Mouse (Mus musculus) CH12.LX (cell line): ENCODE measurements around the gene Nop10. TPM values are rescaled to one million over a fixed set of nuclear protein-coding genes. Genes with fewer than 3 reads are reported as not detected.

Source experiments
- DNase-seq: peaks from one replicate; pipeline ENCODE4 v3.0.0-alpha.2; 2013; ENCODE audit errors: extremely low read depth
- H3K27ac ChIP-seq: 2 replicates; pipeline ENCODE4 v1.5.1; 2012; ENCODE audit warnings: low read depth, mild to moderate bottlenecking, control low read depth, moderate library complexity; ENCODE audit not compliant: insufficient read depth
- H3K27me3 ChIP-seq: replicated peaks from 2 replicates; pipeline ENCODE3; 2012; ENCODE audit warnings: inconsistent platforms
- H3K36me3 ChIP-seq, 2 experiments: replicated peaks in 1 of 2; 2 replicates each; pipeline versions ENCODE3 to v1.6.1; 2012; ENCODE audit warnings: inconsistent platforms in 1 of 2, low read length in 1 of 2, mild to moderate bottlenecking in 1 of 2, mixed read lengths in 1 of 2, moderate library complexity in 1 of 2; ENCODE audit not compliant: control insufficient read depth in 1 of 2, insufficient read depth in 1 of 2
- H3K4me1 ChIP-seq, 2 experiments: 2 replicates each; pipeline ENCODE4 v1.6.1; 2012; ENCODE audit warnings: inconsistent platforms in 1 of 2, moderate library complexity in 1 of 2; ENCODE audit not compliant: insufficient read depth in 2 of 2, control insufficient read depth in 1 of 2
- H3K4me2 ChIP-seq: 2 replicates; pipeline ENCODE4 v1.6.1; 2012; ENCODE audit warnings: low read depth, mild to moderate bottlenecking, control low read depth; ENCODE audit not compliant: poor library complexity, insufficient read depth, severe bottlenecking
- H3K4me3 ChIP-seq, 3 experiments: fragments of 150-350 bp in 1 of 3; sonication (generic) in 1 of 3; replicated peaks in 1 of 3; 2 replicates each; pipeline versions ENCODE3 to v1.5.1; 2011 to 2012; ENCODE audit warnings: low read depth in 2 of 3, low read length in 2 of 3, mild to moderate bottlenecking in 2 of 3, moderate library complexity in 2 of 3, control low read depth in 1 of 3, improper control_type of control experiment in 1 of 3, inconsistent platforms in 1 of 3, mixed read lengths in 1 of 3; ENCODE audit not compliant: poor library complexity in 1 of 3
- H3K79me2 ChIP-seq: replicated peaks from 2 replicates; pipeline ENCODE4 v1.6.1; 2012; ENCODE audit warnings: mild to moderate bottlenecking, moderate library complexity; ENCODE audit not compliant: control insufficient read depth, poor library complexity, insufficient read depth, severe bottlenecking; ENCODE audit errors: extremely low read depth
- H3K9ac ChIP-seq: 2 replicates; pipeline ENCODE4 v1.6.1; 2012; ENCODE audit warnings: low read depth, mild to moderate bottlenecking, control low read depth, moderate library complexity; ENCODE audit not compliant: insufficient read depth
- H3K9me3 ChIP-seq: replicated peaks from 2 replicates; pipeline ENCODE3; 2012; ENCODE audit warnings: low read length, inconsistent platforms, mixed read lengths
- BHLHE40 ChIP-seq: IDR thresholded peaks from 2 replicates; pipeline ENCODE4 v1.6.1; 2011; ENCODE audit warnings: mild to moderate bottlenecking, low read depth, low read length, improper control_type of control experiment
- CTCF ChIP-seq, 2 experiments: IDR thresholded peaks in 1 of 2; conservative IDR thresholded peaks in 1 of 2; 2 replicates each; pipeline ENCODE4 v1.5.1; 2011 to 2012; ENCODE audit warnings: low read depth in 2 of 2, low read length in 2 of 2, improper control_type of control experiment in 1 of 2, inconsistent platforms in 1 of 2, mild to moderate bottlenecking in 1 of 2, moderate library complexity in 1 of 2
- E2F4 ChIP-seq: IDR thresholded peaks from 2 replicates; pipeline ENCODE4 v1.6.1; 2011; ENCODE audit warnings: low read depth, low read length, improper control_type of control experiment; ENCODE audit not compliant: insufficient replicate concordance
- ELF1 ChIP-seq: IDR thresholded peaks from 2 replicates; pipeline ENCODE4 v1.6.1; 2014; ENCODE audit warnings: low read depth, mild to moderate bottlenecking, inconsistent platforms, low read length, improper control_type of control experiment
- GABPA ChIP-seq: IDR thresholded peaks from 2 replicates; pipeline ENCODE4 v1.6.1; 2012; ENCODE audit warnings: low read depth, low read length, improper control_type of control experiment, inconsistent platforms; ENCODE audit not compliant: insufficient replicate concordance
- HCFC1 ChIP-seq: IDR thresholded peaks from 2 replicates; pipeline ENCODE4 v1.6.1; 2012; ENCODE audit warnings: low read depth, mild to moderate bottlenecking, inconsistent platforms, low read length, improper control_type of control experiment
- JUN ChIP-seq: IDR thresholded peaks from 2 replicates; pipeline ENCODE4 v1.6.1; 2011; ENCODE audit warnings: low read depth, mild to moderate bottlenecking, low read length, improper control_type of control experiment, moderate library complexity; ENCODE audit not compliant: insufficient read depth
- JUND ChIP-seq: conservative IDR thresholded peaks from 2 replicates; pipeline ENCODE4 v1.6.1; 2011; ENCODE audit warnings: low read depth, low read length, improper control_type of control experiment
- KAT2A ChIP-seq: IDR thresholded peaks from 2 replicates; pipeline ENCODE4 v1.6.1; 2012; ENCODE audit warnings: low read length, improper control_type of control experiment, inconsistent platforms; ENCODE audit not compliant: insufficient replicate concordance
- MAFK ChIP-seq: IDR thresholded peaks from 2 replicates; pipeline ENCODE4 v1.6.1; 2011; ENCODE audit warnings: low read length, improper control_type of control experiment; ENCODE audit not compliant: insufficient replicate concordance
- MAX ChIP-seq: IDR thresholded peaks from 2 replicates; pipeline ENCODE4 v1.6.1; 2011; ENCODE audit warnings: low read length, improper control_type of control experiment
- MAZ ChIP-seq: IDR thresholded peaks from 2 replicates; pipeline ENCODE4 v1.6.1; 2012; ENCODE audit warnings: low read depth, mild to moderate bottlenecking, inconsistent platforms, low read length, improper control_type of control experiment, moderate library complexity
- MYC ChIP-seq: IDR thresholded peaks from 2 replicates; pipeline ENCODE4 v1.6.1; 2011; ENCODE audit warnings: low read depth, mild to moderate bottlenecking, improper control_type of control experiment, low read length
- NELFE ChIP-seq: IDR thresholded peaks from 2 replicates; pipeline ENCODE4 v1.6.1; 2011; ENCODE audit warnings: low read depth, low read length, improper control_type of control experiment
- PAX5 ChIP-seq: IDR thresholded peaks from 2 replicates; pipeline ENCODE4 v1.6.1; 2012; ENCODE audit warnings: low read length, inconsistent platforms, mixed read lengths
- POLR2A ChIP-seq: IDR thresholded peaks from 2 replicates; pipeline ENCODE4 v1.6.1; 2011; ENCODE audit warnings: low read depth, mild to moderate bottlenecking, improper control_type of control experiment, low read length
- SMC3 ChIP-seq: IDR thresholded peaks from 2 replicates; pipeline ENCODE4 v1.6.1; 2011; ENCODE audit warnings: low read depth, low read length, improper control_type of control experiment
- TBP ChIP-seq: conservative IDR thresholded peaks from 2 replicates; pipeline ENCODE4 v1.6.1; 2011; ENCODE audit warnings: low read depth, low read length, improper control_type of control experiment
- UBTF ChIP-seq: IDR thresholded peaks from 2 replicates; pipeline ENCODE4 v1.6.1; 2012; ENCODE audit warnings: low read depth, mild to moderate bottlenecking, inconsistent platforms, low read length, improper control_type of control experiment, moderate library complexity
- USF1 ChIP-seq: IDR thresholded peaks from 2 replicates; pipeline ENCODE4 v1.6.1; 2014; ENCODE audit warnings: low read depth, mild to moderate bottlenecking, inconsistent platforms, low read length, improper control_type of control experiment
- USF2 ChIP-seq: conservative IDR thresholded peaks from 2 replicates; pipeline ENCODE4 v1.6.1; 2011; ENCODE audit warnings: low read depth, low read length, improper control_type of control experiment
- ZKSCAN1 ChIP-seq: IDR thresholded peaks from 2 replicates; pipeline ENCODE4 v1.6.1; 2012; ENCODE audit warnings: low read depth, inconsistent platforms, low read length, improper control_type of control experiment, borderline replicate concordance
- ZMIZ1 ChIP-seq: IDR thresholded peaks from 2 replicates; pipeline ENCODE4 v1.6.1; 2012; ENCODE audit warnings: low read depth, mild to moderate bottlenecking, inconsistent platforms, low read length, improper control_type of control experiment
- ZNF384 ChIP-seq: IDR thresholded peaks from 2 replicates; pipeline ENCODE4 v1.6.1; 2012; ENCODE audit warnings: low read depth, low read length, improper control_type of control experiment, inconsistent platforms
- dilution Hi-C: fragments of 300-500 bp; cut with MboI; formaldehyde crosslinking; loops from 2 replicates; pipeline ENCODE4 v1.14.3; 2020; ENCODE audit warnings: low sequenced_read_pairs; ENCODE audit not compliant: extremely low pct_unique_long_range_greater_than_20kb, extremely low pct_ligation_motif_present
- in situ Hi-C: fragments of 300-500 bp; cut with MboI; formaldehyde crosslinking; loops from 3 replicates; pipeline ENCODE4 v1.14.3; 2019; ENCODE audit warnings: low sequenced_read_pairs, low pct_ligation_motif_present, low pct_unique_long_range_greater_than_20kb, mixed read lengths
- polyA plus RNA-seq: library from polyadenylated mRNA; unstranded; fragments of >175 nt; gene quantifications from 2 replicates; pipeline ENCODE4 v1.2.1, GENCODE M21; 2012; ENCODE audit warnings: low read depth; ENCODE audit not compliant: insufficient read length
- total RNA-seq, 2 experiments: library from RNA; depleted of rRNA; stranded (reverse); fragments of 300-350 nt in 1 of 2; fragments of >200 nt in 1 of 2; gene quantifications; 2 replicates each; pipeline ENCODE4 v1.2.3; 2012 to 2014

Nop10 gene
- total and polyA plus RNA-seq, 3 experiments = 239 to 507 (median 251) TPM

GRCm38 (mm10) chr2:112276870-112277269, 15.1 kb downstream of the Nop10 start:
- Histone ChIP-seq H3K9me3 (no peaks in the 10 kb centered on the region), H3K27ac (no peak overlapping the region), H3K36me3 (peaks cover 0 to 14% of the 10 kb centered on the region in 2 experiments), H3K9ac (no peak overlapping the region), H3K79me2 (peaks cover 9% of the 10 kb centered on the region; the same call in 1 of the 2 replicates), H3K4me1 (no peaks in the 10 kb centered on the region), H3K27me3 (no peaks in the 10 kb centered on the region), H3K4me2 (no peak overlapping the region), H3K4me3 (no peak overlapping the region)
- no peak for DNase-seq
- TF ChIP-seq USF1 = no peak
- no peak for TF ChIP-seq MAFK
- TF ChIP-seq UBTF = no peak
- TF ChIP-seq USF2 = no peak
- TF ChIP-seq BHLHE40 = no peak
- no peak for TF ChIP-seq JUN
- TF ChIP-seq ZNF384 = no peak
- TF ChIP-seq POLR2A = no peak
- TF ChIP-seq SMC3 = no peak
- TF ChIP-seq MAZ = no peak
- no peak for TF ChIP-seq PAX5
- TF ChIP-seq NELFE = no peak
- TF ChIP-seq ZKSCAN1 = no peak
- no peak for TF ChIP-seq CTCF (conservative IDR thresholded peaks at IDR 0.05 in 1 of 2, IDR thresholded peaks at IDR 0.05 in 1 of 2; ENCODE audit: low read depth in 2 of 2, low read length in 2 of 2)
- dilution Hi-C loops = no loop called here
- in situ Hi-C loops = no loop called here

- no peaks in the 10 kb centered on the region for H3K9me3 ChIP-seq
- H3K4me3 ChIP-seq = no peak overlapping the region
- peaks cover 2% of the 10 kb centered on the region; the same call in 1 of the 2 replicates for H3K79me2 ChIP-seq
- dilution Hi-C loops = no loop called here
- H3K9ac ChIP-seq = no peak overlapping the region
- H3K4me2 ChIP-seq = no peak overlapping the region
- H3K27me3 ChIP-seq = no peaks in the 10 kb centered on the region
- no peak overlapping the region for H3K27ac ChIP-seq
- in situ Hi-C loops = no loop called here
- TF ChIP-seq MYC = no peak
- no peak for TF ChIP-seq ZMIZ1
- TF ChIP-seq ELF1 = no peak
- no peak for TF ChIP-seq HCFC1
- no peak for TF ChIP-seq TBP
- no peak for TF ChIP-seq PAX5
- no peak for TF ChIP-seq NELFE
- no peak for TF ChIP-seq JUND
- TF ChIP-seq GABPA = no peak
- TF ChIP-seq BHLHE40 = no peak
- TF ChIP-seq E2F4 = no peak
- no peak for TF ChIP-seq USF1
- no peak for TF ChIP-seq ZNF384
- TF ChIP-seq KAT2A = no peak
- TF ChIP-seq JUN = no peak
- TF ChIP-seq MAX = no peak
- DNase-seq = no peak
- H3K36me3 ChIP-seq = peaks cover 0 to 2% of the 10 kb centered on the region in 2 experiments
- H3K4me1 ChIP-seq = no peaks in the 10 kb centered on the region
Measured at GRCm38 (mm10) chr2:112282846-112283245, 21.1 kb downstream of the Nop10 start.
